Mouse (Mus musculus): ENCODE data around the gene Olfr96.

DNA sequence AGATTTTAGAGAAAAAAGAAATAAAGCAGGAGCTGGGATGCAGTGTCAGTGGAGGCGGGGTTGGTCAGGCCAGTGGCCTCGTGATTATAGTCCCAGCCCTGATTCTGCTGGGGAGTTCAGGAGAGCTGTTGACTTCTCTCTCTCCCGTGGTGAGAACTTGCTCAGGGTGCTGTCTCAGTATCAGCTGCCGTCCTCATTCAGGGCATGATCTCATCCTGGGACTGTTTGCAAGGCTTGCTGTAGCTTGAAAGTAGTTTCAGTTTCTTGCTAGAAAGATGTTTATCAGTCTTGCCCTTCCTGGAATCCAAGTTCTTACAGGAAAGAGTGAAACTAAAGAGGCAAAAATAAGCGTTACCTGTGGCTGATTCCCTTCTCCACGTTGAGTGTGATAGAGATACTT is 34.5 kb upstream of the Olfr96 start:
- TF ChIP-seq CTCF (conservative IDR thresholded peaks at IDR 0.05; ENCODE audit: low read length): no peak
- no peak for TF ChIP-seq NANOG (IDR thresholded peaks at IDR 0.05; ENCODE audit: borderline replicate concordance, low read length)
- TF ChIP-seq POU5F1 (IDR thresholded peaks at IDR 0.05; ENCODE audit: borderline replicate concordance, low read length): no peak
